Mouse (Mus musculus): ENCODE results near the gene Irf7. TPM values are rescaled to one million over a fixed set of nuclear protein-coding genes. Genes with fewer than 3 reads are reported as not detected.
"Not testable (repeated sequence)": the region's sequence is repeated elsewhere in the genome, so short reads cannot be mapped to it uniquely, and the experiment has no call there.

Irf7 gene
- total RNA-seq, 1 experiment from 2014 or later = 10.4 TPM

- no peak for DNase-seq
Measured at GRCm38 (mm10) chr7:141275356-141275755, 9.1 kb upstream of the Irf7 start.

GRCm38 (mm10) chr7:141270631-141271030, 4.3 kb upstream of the Irf7 start:
- DNase-seq = no peak

- DNase-seq = no peak
Measured at GRCm38 (mm10) chr7:141269273-141269545, 2.9 kb upstream of the Irf7 start.

- no peak for DNase-seq
Measured at GRCm38 (mm10) chr7:141268466-141269272, 2.4 kb upstream of the Irf7 start.

- DNase-seq = no peak
Measured at GRCm38 (mm10) chr7:141265411-141265738, 906 bp downstream of the Irf7 start.

- DNase-seq = peak; percentile 53
Measured at GRCm38 (mm10) chr7:141264761-141265410, 1.4 kb downstream of the Irf7 start.

GRCm38 (mm10) chr7:141264041-141264700, 2.1 kb downstream of the Irf7 start:
- DNase-seq = no peak

GRCm38 (mm10) chr7:141263640-141264039, 2.6 kb downstream of the Irf7 start:
- DNase-seq = no peak

- no peak for DNase-seq
Measured at GRCm38 (mm10) chr7:141261480-141261879, 4.8 kb downstream of the Irf7 start.

- DNase-seq = no peak
Measured at GRCm38 (mm10) chr7:141256159-141256558, 10.1 kb downstream of the Irf7 start.

- DNase-seq = not testable (repeated sequence)
Measured at GRCm38 (mm10) chr7:141250486-141250885, 15.8 kb downstream of the Irf7 start.

- no peak for DNase-seq
Measured at GRCm38 (mm10) chr7:141231551-141231950, 34.7 kb downstream of the Irf7 start.

GRCm38 (mm10) chr7:141231111-141231510, 35.2 kb downstream of the Irf7 start:
- DNase-seq = no peak

- DNase-seq = no peak
Measured at GRCm38 (mm10) chr7:141230570-141230969, 35.7 kb downstream of the Irf7 start.

- DNase-seq = no peak
Measured at GRCm38 (mm10) chr7:141229702-141230101, 36.6 kb downstream of the Irf7 start.

GRCm38 (mm10) chr7:141228279-141229067, 37.8 kb downstream of the Irf7 start, which contains the start of gene Phrf1:
Phrf1 (plus strand) TSS chr7:141228784.
- DNase-seq = peak; percentile 95

GRCm38 (mm10) chr7:141227796-141228195, 38.5 kb downstream of the Irf7 start:
- DNase-seq = no peak

- DNase-seq = no peak
Measured at GRCm38 (mm10) chr7:141226535-141226934, 39.7 kb downstream of the Irf7 start.

- no peak for DNase-seq
Measured at GRCm38 (mm10) chr7:141222696-141223215, 43.5 kb downstream of the Irf7 start.

GRCm38 (mm10) chr7:141222126-141222467, 44.2 kb downstream of the Irf7 start:
- DNase-seq = no peak

GRCm38 (mm10) chr7:141221249-141222125, 44.8 kb downstream of the Irf7 start:
- DNase-seq = peak; percentile 96

Measured in adrenal gland, postnatal 25 days (tissue).